Mouse (Mus musculus): ENCODE results near the gene Fcho2.
A peak's percentile ranks its signal among the peaks of the same experiment; 100 is the strongest.

Gene Fcho2

GRCm38 (mm10) chr13:98705501-98705900, 109.7 kb downstream of the Fcho2 start:
- DNase-seq: no peak

- DNase-seq: no peak
Measured at GRCm38 (mm10) chr13:98703786-98704185, 111.5 kb downstream of the Fcho2 start.

- no peak for DNase-seq
Measured at GRCm38 (mm10) chr13:98702361-98702760, 112.9 kb downstream of the Fcho2 start.

- no peak for DNase-seq
Measured at GRCm38 (mm10) chr13:98701309-98701675, 114.0 kb downstream of the Fcho2 start.

- no peak for DNase-seq
Measured at GRCm38 (mm10) chr13:98700661-98701308, 114.5 kb downstream of the Fcho2 start.

GRCm38 (mm10) chr13:98699982-98700540, 115.2 kb downstream of the Fcho2 start:
- DNase-seq: no peak

GRCm38 (mm10) chr13:98699051-98699744, 116.1 kb downstream of the Fcho2 start:
- no peak for DNase-seq

- DNase-seq: no peak
Measured at GRCm38 (mm10) chr13:98696716-98697115, 118.5 kb downstream of the Fcho2 start.

- DNase-seq: no peak
Measured at GRCm38 (mm10) chr13:98695546-98695945, 119.7 kb downstream of the Fcho2 start.

GRCm38 (mm10) chr13:98694773-98695314, 120.4 kb downstream of the Fcho2 start, which contains the start of gene Tmem171:
TSS of gene Tmem171 (minus strand) at chr13:98694834.
- DNase-seq: no peak

GRCm38 (mm10) chr13:98693316-98693715, 121.9 kb downstream of the Fcho2 start:
- DNase-seq: no peak

- DNase-seq: no peak
Measured at GRCm38 (mm10) chr13:98691956-98692515, 123.2 kb downstream of the Fcho2 start.

GRCm38 (mm10) chr13:98690886-98691285, 124.4 kb downstream of the Fcho2 start:
- DNase-seq: no peak

GRCm38 (mm10) chr13:98689605-98690290, 125.5 kb downstream of the Fcho2 start:
- DNase-seq: no peak

GRCm38 (mm10) chr13:98687931-98688330, 127.3 kb downstream of the Fcho2 start:
- no peak for DNase-seq

- no peak for DNase-seq
Measured at GRCm38 (mm10) chr13:98684144-98684900, 130.9 kb downstream of the Fcho2 start.

GRCm38 (mm10) chr13:98683412-98683811, 131.8 kb downstream of the Fcho2 start:
- no peak for DNase-seq

GRCm38 (mm10) chr13:98680470-98681060, 134.7 kb downstream of the Fcho2 start:
- no peak for DNase-seq

GRCm38 (mm10) chr13:98679631-98680041, 135.6 kb downstream of the Fcho2 start:
- peak; percentile 18 to 23 for DNase-seq

GRCm38 (mm10) chr13:98679230-98679629, 136.0 kb downstream of the Fcho2 start:
- no peak for DNase-seq

- no peak for DNase-seq
Measured at GRCm38 (mm10) chr13:98673922-98674321, 141.3 kb downstream of the Fcho2 start.

All from spleen, adult 18-20 months (tissue).